Mouse (Mus musculus) cerebellum, postnatal 36 days (tissue): ENCODE results near the gene Cnnm2.

ENCODE experiments used
- DNase-seq, 2 experiments: peaks; one replicate each; pipeline ENCODE4 v3.0.0; 2021 to 2022; ENCODE audit warnings: mixed read lengths in 2 of 2

The Cnnm2 gene

DNA sequence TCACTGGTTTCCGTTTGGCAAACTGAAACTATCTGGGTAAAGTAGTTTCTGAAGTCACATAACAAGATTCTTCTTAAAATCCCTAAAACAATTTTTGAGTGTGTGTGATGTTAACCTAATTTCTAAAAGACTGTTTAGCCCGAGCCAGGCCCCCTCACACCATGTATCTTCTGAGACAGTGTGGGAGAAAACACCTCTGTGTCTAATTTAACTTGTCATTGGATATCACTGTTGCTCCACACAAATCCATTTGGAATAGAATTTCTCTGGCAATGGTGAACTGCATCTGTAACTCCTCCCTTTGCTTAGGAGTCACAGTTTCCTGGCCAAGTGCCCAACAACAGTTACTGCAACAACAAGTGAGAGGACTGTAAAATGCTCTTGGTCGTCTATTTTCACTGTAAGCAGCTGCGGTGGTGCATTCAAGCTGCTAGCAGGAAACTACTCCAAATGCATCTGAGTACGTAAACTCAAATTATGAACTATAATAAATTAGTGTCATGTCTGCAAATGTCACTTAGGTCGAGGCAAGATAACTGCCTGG, 167.7 kb downstream of the Cnnm2 start:
- no peak for DNase-seq
